Mouse (Mus musculus) erythroblast, embryonic 14.5 days (primary cell): ENCODE measurements around the gene Fer.

Experiments used
- GATA1 ChIP-seq: IDR thresholded peaks from 2 replicates; pipeline ENCODE4 v1.6.1; 2012; ENCODE audit warnings: low read length, inconsistent platforms, mixed read lengths
- TAL1 ChIP-seq: IDR thresholded peaks from 3 replicates; pipeline ENCODE4 v1.6.1; 2012; ENCODE audit warnings: low read length, inconsistent platforms, mixed read lengths

- no peak for TF ChIP-seq TAL1
- TF ChIP-seq GATA1 = no peak
Measured at GRCm38 (mm10) chr17:63826196-63826595, 36.7 kb upstream of the Fer start.
